Mouse (Mus musculus): ENCODE data around the gene Pde4d. TPM values are rescaled to one million over a fixed set of nuclear protein-coding genes. Genes with fewer than 3 reads are reported as not detected.

Gene Pde4d
- polyA plus RNA-seq, 1 experiment: 33.8 TPM

DNA sequence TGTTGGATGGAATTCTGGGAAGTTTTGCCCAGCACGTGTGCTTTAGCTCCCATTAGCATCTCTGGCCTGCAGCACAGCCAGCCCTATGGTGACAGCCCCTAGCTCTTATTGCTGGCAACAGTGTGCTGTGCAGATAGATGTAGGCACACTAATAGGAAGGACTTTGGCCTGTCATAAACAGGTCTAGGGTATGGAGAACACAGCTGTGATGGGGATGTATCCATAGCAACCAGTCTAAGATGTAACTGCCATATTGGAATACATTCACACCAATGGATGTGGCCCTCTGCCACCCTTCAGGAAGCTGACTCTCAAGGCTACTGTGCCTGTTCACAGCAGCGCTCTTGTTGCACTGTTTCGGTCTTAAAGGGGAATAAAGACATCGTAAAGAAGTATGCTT is 1462.9 kb downstream of the Pde4d start:
- H3K27me3 ChIP-seq (ENCODE audit: control insufficient read depth, insufficient read depth, low read length): no peaks in the 10 kb centered on the region
- H3K4me1 ChIP-seq (ENCODE audit: control insufficient read depth, insufficient read depth, low read length): peaks cover 7% of the 10 kb centered on the region
- WGBS: 77% methylated on average over 4 of the region's 4 CpGs
- no peak for DNase-seq
- H3K27ac ChIP-seq (ENCODE audit: insufficient read depth, low read length): no peak overlapping the region
- H3K4me3 ChIP-seq (replicated peaks; ENCODE audit: insufficient read depth, low read depth, low read length): no peak overlapping the region
- no peak for TF ChIP-seq CTCF (IDR thresholded peaks at IDR 0.05; ENCODE audit: borderline replicate concordance, insufficient read depth, low read depth, low read length)
- TF ChIP-seq POLR2A (IDR thresholded peaks at IDR 0.05; ENCODE audit: borderline replicate concordance, insufficient read depth, low read length): no peak

DNA sequence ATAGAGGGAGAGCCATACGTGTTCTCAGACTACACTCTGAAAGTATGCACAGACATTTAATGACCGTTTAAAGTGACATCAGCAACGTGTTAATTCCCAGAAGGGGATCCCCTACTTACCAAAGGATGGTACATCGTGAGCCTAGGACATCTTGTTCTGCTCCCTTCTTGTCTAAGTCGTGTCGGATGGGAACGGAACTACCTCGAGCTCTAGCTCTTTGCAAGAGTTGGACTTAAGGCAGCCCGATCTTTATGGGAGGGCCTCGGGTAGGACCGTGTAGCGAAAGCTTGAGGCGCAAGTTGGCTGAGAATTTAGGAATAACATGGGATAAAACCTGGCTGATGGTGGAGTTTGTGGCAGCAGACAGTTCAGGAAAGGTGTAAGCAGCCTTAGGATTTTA is 1464.5 kb downstream of the Pde4d start:
- Histone ChIP-seq H3K4me1 (ENCODE audit: control insufficient read depth, insufficient read depth, low read length) (peaks cover 7% of the 10 kb centered on the region), H3K27me3 (ENCODE audit: control insufficient read depth, insufficient read depth, low read length) (no peaks in the 10 kb centered on the region), H3K4me3 (replicated peaks; ENCODE audit: insufficient read depth, low read depth, low read length) (no peak overlapping the region), H3K27ac (ENCODE audit: insufficient read depth, low read length) (no peak overlapping the region)
- 91% methylated on average over 13 of the region's 13 CpGs for WGBS
- DNase-seq: no peak
- TF ChIP-seq POLR2A (IDR thresholded peaks at IDR 0.05; ENCODE audit: borderline replicate concordance, insufficient read depth, low read length): no peak
- no peak for TF ChIP-seq CTCF (IDR thresholded peaks at IDR 0.05; ENCODE audit: borderline replicate concordance, insufficient read depth, low read depth, low read length)

DNA sequence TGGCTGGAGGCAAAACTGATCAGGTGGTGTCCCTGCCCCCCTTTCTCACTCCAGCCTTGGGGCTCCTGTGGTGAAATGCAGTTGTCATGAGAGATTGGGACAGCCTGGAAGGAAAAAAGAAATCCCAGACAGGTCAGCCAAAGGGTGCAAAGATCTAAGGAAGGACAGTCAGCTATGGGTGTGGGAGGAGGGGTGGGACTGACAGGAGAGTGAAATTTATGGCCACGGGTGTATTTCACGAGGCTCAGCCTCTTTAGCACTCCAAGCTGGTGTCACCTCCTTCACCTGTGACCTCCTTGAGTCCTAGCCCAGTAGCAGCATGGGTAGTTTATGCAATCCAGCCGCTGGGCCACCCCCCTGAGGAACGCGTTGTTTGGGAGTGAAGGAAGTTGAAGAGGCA is 1465.1 kb downstream of the Pde4d start:
- no peaks in the 10 kb centered on the region for H3K27me3 ChIP-seq (ENCODE audit: control insufficient read depth, insufficient read depth, low read length)
- no peak for TF ChIP-seq CTCF (IDR thresholded peaks at IDR 0.05; ENCODE audit: borderline replicate concordance, insufficient read depth, low read depth, low read length)
- TF ChIP-seq POLR2A (IDR thresholded peaks at IDR 0.05; ENCODE audit: borderline replicate concordance, insufficient read depth, low read length): no peak
- DNase-seq: no peak
- H3K4me3 ChIP-seq (replicated peaks; ENCODE audit: insufficient read depth, low read depth, low read length): no peak overlapping the region
- peaks cover 7% of the 10 kb centered on the region for H3K4me1 ChIP-seq (ENCODE audit: control insufficient read depth, insufficient read depth, low read length)
- WGBS: 76% methylated on average over 5 of the region's 5 CpGs
- H3K27ac ChIP-seq (ENCODE audit: insufficient read depth, low read length): no peak overlapping the region

DNA sequence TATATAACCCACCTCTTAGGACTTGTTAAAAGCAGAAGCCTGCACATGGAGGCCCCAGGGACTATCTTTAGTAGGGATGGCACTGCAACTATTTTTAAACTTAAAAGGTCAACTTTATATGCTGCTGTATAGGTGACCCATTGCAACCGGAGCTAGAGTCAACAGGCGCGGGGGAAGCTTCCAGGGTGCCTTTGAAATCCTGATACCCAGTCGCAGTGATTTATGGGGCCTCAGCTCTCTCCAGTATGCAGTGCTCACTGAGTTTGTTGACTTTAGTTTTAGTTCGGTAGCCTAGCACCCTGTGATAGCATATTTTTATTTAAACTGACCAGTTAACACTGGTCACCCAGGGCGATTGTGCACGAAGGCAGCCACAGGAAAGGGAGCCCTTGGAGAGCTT is 1465.8 kb downstream of the Pde4d start:
- H3K4me3 ChIP-seq (replicated peaks; ENCODE audit: insufficient read depth, low read depth, low read length): no peak overlapping the region
- 84% methylated on average over 7 of the region's 7 CpGs for WGBS
- DNase-seq: no peak
- no peaks in the 10 kb centered on the region for H3K27me3 ChIP-seq (ENCODE audit: control insufficient read depth, insufficient read depth, low read length)
- H3K27ac ChIP-seq (ENCODE audit: insufficient read depth, low read length): no peak overlapping the region
- TF ChIP-seq CTCF (IDR thresholded peaks at IDR 0.05; ENCODE audit: borderline replicate concordance, insufficient read depth, low read depth, low read length) (no peak), POLR2A (IDR thresholded peaks at IDR 0.05; ENCODE audit: borderline replicate concordance, insufficient read depth, low read length) (no peak)
- peaks cover 7% of the 10 kb centered on the region for H3K4me1 ChIP-seq (ENCODE audit: control insufficient read depth, insufficient read depth, low read length)

DNA sequence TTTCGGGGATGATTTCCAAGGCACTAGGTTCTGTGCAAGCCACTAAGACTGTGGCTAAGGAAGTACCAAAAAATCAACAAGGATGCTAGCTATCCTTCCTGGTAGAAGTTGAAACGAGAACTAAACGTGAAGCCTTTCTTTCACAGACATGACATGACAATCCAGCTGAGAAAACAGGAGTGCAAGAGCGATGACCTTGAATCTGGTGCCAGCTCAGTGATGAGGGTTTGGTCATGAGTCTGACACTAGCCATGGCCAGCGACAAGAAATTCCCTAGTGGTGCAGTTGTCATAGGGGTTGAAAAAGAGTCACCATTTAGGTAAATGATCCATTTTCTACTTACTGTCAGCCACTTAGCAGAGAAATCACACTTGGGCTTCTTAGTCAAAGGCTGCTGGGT is 1466.2 kb downstream of the Pde4d start:
- no peak for DNase-seq
- Histone ChIP-seq H3K27me3 (ENCODE audit: control insufficient read depth, insufficient read depth, low read length) (no peaks in the 10 kb centered on the region), H3K4me1 (ENCODE audit: control insufficient read depth, insufficient read depth, low read length) (peaks cover 7% of the 10 kb centered on the region), H3K4me3 (replicated peaks; ENCODE audit: insufficient read depth, low read depth, low read length) (no peak overlapping the region), H3K27ac (ENCODE audit: insufficient read depth, low read length) (no peak overlapping the region)
- 53% methylated on average over 5 of the region's 5 CpGs for WGBS
- TF ChIP-seq CTCF (IDR thresholded peaks at IDR 0.05; ENCODE audit: borderline replicate concordance, insufficient read depth, low read depth, low read length): no peak
- no peak for TF ChIP-seq POLR2A (IDR thresholded peaks at IDR 0.05; ENCODE audit: borderline replicate concordance, insufficient read depth, low read length)

GRCm38 (mm10) chr13:109917551-109917950 is 1467.8 kb downstream of the Pde4d start:
- Histone ChIP-seq H3K27me3 (ENCODE audit: control insufficient read depth, insufficient read depth, low read length) (no peaks in the 10 kb centered on the region), H3K4me1 (ENCODE audit: control insufficient read depth, insufficient read depth, low read length) (peaks cover 7% of the 10 kb centered on the region), H3K4me3 (replicated peaks; ENCODE audit: insufficient read depth, low read depth, low read length) (no peak overlapping the region), H3K27ac (ENCODE audit: insufficient read depth, low read length) (no peak overlapping the region)
- TF ChIP-seq POLR2A (IDR thresholded peaks at IDR 0.05; ENCODE audit: borderline replicate concordance, insufficient read depth, low read length): no peak
- no peak for TF ChIP-seq CTCF (IDR thresholded peaks at IDR 0.05; ENCODE audit: borderline replicate concordance, insufficient read depth, low read depth, low read length)
- DNase-seq: no peak
- WGBS: 88% methylated on average over 10 of the region's 10 CpGs

- DNase-seq: no peak
- no peaks in the 10 kb centered on the region for H3K27me3 ChIP-seq (ENCODE audit: control insufficient read depth, insufficient read depth, low read length)
- TF ChIP-seq CTCF (IDR thresholded peaks at IDR 0.05; ENCODE audit: borderline replicate concordance, insufficient read depth, low read depth, low read length) (no peak), POLR2A (IDR thresholded peaks at IDR 0.05; ENCODE audit: borderline replicate concordance, insufficient read depth, low read length) (no peak)
- H3K4me1 ChIP-seq (ENCODE audit: control insufficient read depth, insufficient read depth, low read length): peaks cover 10% of the 10 kb centered on the region
- no peak overlapping the region for H3K27ac ChIP-seq (ENCODE audit: insufficient read depth, low read length)
- no peak overlapping the region for H3K4me3 ChIP-seq (replicated peaks; ENCODE audit: insufficient read depth, low read depth, low read length)
- 68% methylated on average over 8 of the region's 8 CpGs for WGBS
Measured at GRCm38 (mm10) chr13:109918631-109919030, 1468.9 kb downstream of the Pde4d start.

- Histone ChIP-seq H3K4me1 (ENCODE audit: control insufficient read depth, insufficient read depth, low read length) (peaks cover 6% of the 10 kb centered on the region), H3K27ac (ENCODE audit: insufficient read depth, low read length) (no peak overlapping the region), H3K27me3 (ENCODE audit: control insufficient read depth, insufficient read depth, low read length) (no peaks in the 10 kb centered on the region), H3K4me3 (replicated peaks; ENCODE audit: insufficient read depth, low read depth, low read length) (no peak overlapping the region)
- no peak for TF ChIP-seq CTCF (IDR thresholded peaks at IDR 0.05; ENCODE audit: borderline replicate concordance, insufficient read depth, low read depth, low read length)
- TF ChIP-seq POLR2A (IDR thresholded peaks at IDR 0.05; ENCODE audit: borderline replicate concordance, insufficient read depth, low read length): no peak
- WGBS: 78% methylated on average over 6 of the region's 6 CpGs
- DNase-seq: no peak
Measured at GRCm38 (mm10) chr13:109920256-109920655, 1470.5 kb downstream of the Pde4d start.
